Mouse (Mus musculus) embryonic facial prominence, embryonic 13.5 days (tissue): ENCODE results near the gene Mpv17. TPM values are rescaled to one million over a fixed set of nuclear protein-coding genes. Genes with fewer than 3 reads are reported as not detected.

Experiments used
- ATAC-seq: fragments of 200-750 bp; cut with Nextera tagmentation; 2 replicates; pipeline ENCODE4 v1.8.0; 2017; ENCODE audit warnings: low read depth; ENCODE audit not compliant: insufficient number of reproducible peaks, insufficient read depth, low FRiP score, low TSS enrichment
- H3K27ac ChIP-seq: fragments of 300-500 bp; sonication (generic); 2 replicates; pipeline ENCODE4 v1.5.1; 2015; ENCODE audit warnings: moderate library complexity, mild to moderate bottlenecking, inconsistent platforms
- H3K27me3 ChIP-seq: fragments of 300-500 bp; sonication (generic); 2 replicates; pipeline ENCODE4 v1.6.1; 2015; ENCODE audit warnings: mild to moderate bottlenecking, inconsistent platforms
- H3K36me3 ChIP-seq: fragments of 300-500 bp; sonication (generic); 2 replicates; pipeline ENCODE4 v1.6.1; 2015; ENCODE audit warnings: mild to moderate bottlenecking, inconsistent platforms
- H3K4me1 ChIP-seq: fragments of 300-500 bp; sonication (generic); 2 replicates; pipeline ENCODE4 v1.6.1; 2015; ENCODE audit warnings: inconsistent platforms
- H3K4me2 ChIP-seq: fragments of 300-500 bp; sonication (generic); 2 replicates; pipeline ENCODE4 v1.6.1; 2015; ENCODE audit warnings: moderate library complexity, mild to moderate bottlenecking, inconsistent platforms
- H3K4me3 ChIP-seq: fragments of 300-500 bp; sonication (generic); 2 replicates; pipeline ENCODE4 v1.5.1; 2015; ENCODE audit warnings: mild to moderate bottlenecking, inconsistent platforms
- H3K9ac ChIP-seq: fragments of 300-500 bp; sonication (generic); 2 replicates; pipeline ENCODE4 v1.6.1; 2015; ENCODE audit warnings: mild to moderate bottlenecking, inconsistent platforms
- H3K9me3 ChIP-seq: fragments of 300-500 bp; sonication (generic); 2 replicates; pipeline ENCODE4 v1.6.1; 2016; ENCODE audit warnings: inconsistent platforms
- WGBS: fragments of 180-500 bp; shearing (Covaris S2); methylation state at CpG from one replicate; pipeline ENCODE4 v1.1.7; 2015; ENCODE audit warnings: mixed read lengths; 5-methylcytosine and 5-hydroxymethylcytosine counted together
- polyA plus RNA-seq: library from polyadenylated mRNA; unstranded; fragments of >200 nt; fragmentation: Nextera tagmentation; extraction: Ambion mirVana; gene quantifications from 2 replicates; pipeline ENCODE4 v1.2.1, GENCODE M21; 2015

The Mpv17 gene
- polyA plus RNA-seq, 1 experiment from 2014 or later = 69.4 TPM

GRCm38 (mm10) chr5:31094100-31094798, 59.8 kb downstream of the Mpv17 start:
- Histone ChIP-seq H3K27me3 (peaks cover 100% of the 10 kb centered on the region), H3K4me2 (peak overlapping the region; percentile 76), H3K9me3 (no peaks in the 10 kb centered on the region), H3K27ac (no peak overlapping the region), H3K36me3 (no peaks in the 10 kb centered on the region), H3K9ac (no peak overlapping the region), H3K4me1 (peaks cover 34% of the 10 kb centered on the region), H3K4me3 (peak overlapping the region; percentile 47)
- WGBS = 1% methylated on average over 29 of the region's 29 CpGs
- no peak for ATAC-seq

GRCm38 (mm10) chr5:31093151-31094041, 60.7 kb downstream of the Mpv17 start:
- WGBS = under 1% methylated on average over 52 of the region's 54 CpGs
- H3K27ac ChIP-seq = no peak overlapping the region
- peak overlapping the region; percentile 76 for H3K4me2 ChIP-seq
- peak; percentile 71 for ATAC-seq
- H3K27me3 ChIP-seq = peaks cover 100% of the 10 kb centered on the region
- H3K4me3 ChIP-seq = peak overlapping the region; percentile 47
- no peaks in the 10 kb centered on the region for H3K9me3 ChIP-seq
- H3K9ac ChIP-seq = peak overlapping the region; percentile 61
- H3K4me1 ChIP-seq = peaks cover 34% of the 10 kb centered on the region
- H3K36me3 ChIP-seq = no peaks in the 10 kb centered on the region

- 3% methylated on average over 52 of the region's 53 CpGs for WGBS
Observed at GRCm38 (mm10) chr5:31092231-31092975, 61.6 kb downstream of the Mpv17 start.

More at GRCm38 (mm10) chr5:31092231-31092975, 61.6 kb downstream of the Mpv17 start:
- Histone ChIP-seq H3K9me3 (no peaks in the 10 kb centered on the region), H3K4me2 (peak overlapping the region; percentile 76), H3K9ac (peak overlapping the region; percentile 61), H3K36me3 (no peaks in the 10 kb centered on the region), H3K4me3 (peak overlapping the region; percentile 47), H3K27ac (no peak overlapping the region), H3K4me1 (peaks cover 34% of the 10 kb centered on the region), H3K27me3 (peaks cover 100% of the 10 kb centered on the region)
- no peak for ATAC-seq

Other genes with a start within 250 kb of the Mpv17 start
- gene Ost4, start 246.5 kb downstream of the Mpv17 start, polyA plus RNA-seq = 415 and 422 TPM in 2 replicates
- 199 and 251 TPM in 2 replicates for gene Emilin1, start 240.8 kb downstream of the Mpv17 start, polyA plus RNA-seq
- 17.4 and 17.8 TPM in 2 replicates for gene Khk, start 232.8 kb downstream of the Mpv17 start, polyA plus RNA-seq
- 8.2 and 11.5 TPM in 2 replicates for gene Cgref1, start 208.7 kb downstream of the Mpv17 start, polyA plus RNA-seq
- gene Preb, start 193.9 kb downstream of the Mpv17 start, polyA plus RNA-seq = 132 and 133 TPM in 2 replicates
- gene Tcf23, start 185.6 kb downstream of the Mpv17 start, polyA plus RNA-seq = 0.08 TPM in 1 of 2 replicates, not detected in the other
- 123 and 138 TPM in 2 replicates for gene Atraid, start 105.9 kb downstream of the Mpv17 start, polyA plus RNA-seq
- 10.2 and 11.8 TPM in 2 replicates for gene Slc5a6, start 105.3 kb downstream of the Mpv17 start, polyA plus RNA-seq
- 27.9 and 30.2 TPM in 2 replicates for gene Cad, start 99.5 kb downstream of the Mpv17 start, polyA plus RNA-seq
- not detected in 2 replicates for gene Dnajc5g, start 48.0 kb downstream of the Mpv17 start, polyA plus RNA-seq
- gene Slc30a3, start 46.0 kb downstream of the Mpv17 start, polyA plus RNA-seq = 0.73 TPM in 1 of 2 replicates, not detected in the other
- 0.37 and 0.62 TPM in 2 replicates for gene Trim54, start 37.5 kb downstream of the Mpv17 start, polyA plus RNA-seq
- not detected in 2 replicates for gene Ucn, start 15.4 kb downstream of the Mpv17 start, polyA plus RNA-seq
- gene Gm29609, start 25.7 kb upstream of the Mpv17 start, polyA plus RNA-seq = 0.41 and 2.6 TPM in 2 replicates
- gene Gtf3c2, start 25.9 kb upstream of the Mpv17 start, polyA plus RNA-seq = 81.9 and 87.5 TPM in 2 replicates
- gene Snx17, start 39.0 kb upstream of the Mpv17 start, polyA plus RNA-seq = 134 and 155 TPM in 2 replicates
- 61.8 and 71.2 TPM in 2 replicates for gene Eif2b4, start 39.2 kb upstream of the Mpv17 start, polyA plus RNA-seq
- gene Zfp513, start 48.1 kb upstream of the Mpv17 start, polyA plus RNA-seq = 11.2 and 14.8 TPM in 2 replicates
- gene Ppm1g, start 66.4 kb upstream of the Mpv17 start, polyA plus RNA-seq = 130 and 139 TPM in 2 replicates
- 159 and 161 TPM in 2 replicates for gene Nrbp1, start 86.6 kb upstream of the Mpv17 start, polyA plus RNA-seq
- gene Gm9970, start 87.0 kb upstream of the Mpv17 start, polyA plus RNA-seq = 0.54 TPM in 1 of 2 replicates, not detected in the other
- 15.4 and 16.2 TPM in 2 replicates for gene Krtcap3, start 97.4 kb upstream of the Mpv17 start, polyA plus RNA-seq
- gene Ift172, start 136.9 kb upstream of the Mpv17 start, polyA plus RNA-seq = 44.8 and 47.1 TPM in 2 replicates
- gene Fndc4, start 141.8 kb upstream of the Mpv17 start, polyA plus RNA-seq = 80.5 and 89.0 TPM in 2 replicates
- 0.79 and 1.0 TPM in 2 replicates for gene Gckr, start 143.2 kb upstream of the Mpv17 start, polyA plus RNA-seq